Mouse (Mus musculus) bone marrow macrophage, adult 2 months (primary cell): Measurements from ENCODE around the gene Fam205c.

ENCODE experiments used
- CTCF ChIP-seq: IDR thresholded peaks from 2 replicates; pipeline ENCODE4 v1.5.1; 2012; ENCODE audit warnings: low read depth, mild to moderate bottlenecking, low read length, moderate library complexity
- POLR2A ChIP-seq: IDR thresholded peaks from 2 replicates; pipeline ENCODE4 v1.6.1; 2012; ENCODE audit warnings: mild to moderate bottlenecking, low read depth, low read length, borderline replicate concordance

- no peak for TF ChIP-seq POLR2A
- no peak for TF ChIP-seq CTCF
Observed at GRCm38 (mm10) chr4:42921536-42921935, 47.5 kb upstream of the Fam205c start.
